9 mouse cellular contexts compared by ENCODE assay signal in genomic region chrX:96178437-96178836, GRCm38 (mm10).
A peak's percentile ranks its signal among the peaks of the same experiment; 100 is the strongest.
DNase-seq lines count a peak whose midpoint lies in the region; ATAC-seq lines count a peak whose summit lies in the region.
"Had no signal": no experiment of that assay in that cellular context is flagged by ENCODE, and none has a peak within 500 bp of the region (broad histone marks: within the 10 kb centered on the region; RNA-seq: fewer than 3 reads in every experiment).

No protein-coding gene starts in this region.

- no peak overlapping the region for H3K4me3 ChIP-seq in midbrain, embryonic 12.5 days
- no peak overlapping the region for H3K4me3 ChIP-seq in midbrain, embryonic 16.5 days (ENCODE audit: low read depth, low read length)
- no peak overlapping the region for H3K4me3 ChIP-seq in embryonic facial prominence, embryonic 14.5 days (ENCODE audit: low read depth, low read length)
- no peak overlapping the region for H3K4me3 ChIP-seq in midbrain, embryonic 14.5 days (replicated peaks; ENCODE audit: low read depth, low read length)
- H3K4me3 ChIP-seq: heart, embryonic 13.5 days had no signal

- peak; percentile 66 for ATAC-seq in midbrain, embryonic 12.5 days (ENCODE audit: low FRiP score, low read depth)
- ATAC-seq in midbrain, embryonic 16.5 days, result no peak
- no peak for ATAC-seq in embryonic facial prominence, embryonic 14.5 days (ENCODE audit: low read depth)
- ATAC-seq in midbrain, embryonic 14.5 days (ENCODE audit: low FRiP score, low TSS enrichment), result no peak

- H3K27ac ChIP-seq in midbrain, embryonic 12.5 days (replicated peaks), result no peak overlapping the region
- H3K27ac ChIP-seq in midbrain, embryonic 16.5 days (ENCODE audit: low read length), result no peak overlapping the region
- no peak overlapping the region for H3K27ac ChIP-seq in embryonic facial prominence, embryonic 14.5 days (replicated peaks; ENCODE audit: low read depth, low read length)
- H3K27ac ChIP-seq in midbrain, embryonic 14.5 days (replicated peaks; ENCODE audit: low read depth, low read length), result no peak overlapping the region
- H3K27ac ChIP-seq: heart, embryonic 13.5 days had no signal

- DNase-seq in MEL-GATA-1-ER (ENCODE audit: extremely low read depth, low read depth), result peak; percentile 37
- DNase-seq in brain, adult 2 months (ENCODE audit: low read depth, low spot score), result peak; percentile 47
- DNase-seq in embryonic facial prominence, embryonic 14.5 days (ENCODE audit: low spot score), result peak; percentile 39
- DNase-seq in layer of hippocampus, adult 11-12 months (ENCODE audit: low spot score), result peak; percentile 43
- peak; percentile 69 for DNase-seq in midbrain, embryonic 14.5 days
- DNase-seq in urinary bladder, adult 18-20 months (ENCODE audit: low spot score in 2 of 2), result no peak

- no peak overlapping the region for H3K9ac ChIP-seq in midbrain, embryonic 12.5 days (replicated peaks)
- H3K9ac ChIP-seq in midbrain, embryonic 16.5 days (ENCODE audit: low read depth, low read length), result no peak overlapping the region
- H3K9ac ChIP-seq in embryonic facial prominence, embryonic 14.5 days (ENCODE audit: low read depth, low read length), result no peak overlapping the region
- no peak overlapping the region for H3K9ac ChIP-seq in midbrain, embryonic 14.5 days (replicated peaks; ENCODE audit: low read length)
- H3K9ac ChIP-seq: heart, embryonic 13.5 days had no signal

- no peaks in the 10 kb centered on the region for H3K36me3 ChIP-seq in midbrain, embryonic 12.5 days
- no peaks in the 10 kb centered on the region for H3K36me3 ChIP-seq in midbrain, embryonic 16.5 days (ENCODE audit: control insufficient read depth, insufficient read depth, low read length)
- no peaks in the 10 kb centered on the region for H3K36me3 ChIP-seq in embryonic facial prominence, embryonic 14.5 days (ENCODE audit: control insufficient read depth, insufficient read depth, low read length)
- H3K36me3 ChIP-seq in midbrain, embryonic 14.5 days (ENCODE audit: control insufficient read depth, insufficient read depth, low read length), result no peaks in the 10 kb centered on the region
- H3K36me3 ChIP-seq: heart, embryonic 13.5 days had no signal

- H3K4me1 ChIP-seq in midbrain, embryonic 12.5 days, result no peaks in the 10 kb centered on the region
- H3K4me1 ChIP-seq in midbrain, embryonic 16.5 days (ENCODE audit: control insufficient read depth, insufficient read depth, low read length), result no peaks in the 10 kb centered on the region
- H3K4me1 ChIP-seq in embryonic facial prominence, embryonic 14.5 days (ENCODE audit: control insufficient read depth, insufficient read depth, low read length), result no peaks in the 10 kb centered on the region
- H3K4me1 ChIP-seq in midbrain, embryonic 14.5 days (ENCODE audit: control insufficient read depth, insufficient read depth, low read length), result no peaks in the 10 kb centered on the region
- H3K4me1 ChIP-seq: heart, embryonic 13.5 days had no signal

- 12% methylated on average over 1 of the region's 1 CpGs for WGBS in midbrain, embryonic 12.5 days
- 0% methylated on average over 1 of the region's 1 CpGs for WGBS in midbrain, embryonic 16.5 days
- WGBS in embryonic facial prominence, embryonic 14.5 days, result 6% methylated on average over 1 of the region's 1 CpGs
- 17% methylated on average over 1 of the region's 1 CpGs for WGBS in midbrain, embryonic 14.5 days

- no peaks in the 10 kb centered on the region for H3K27me3 ChIP-seq in midbrain, embryonic 12.5 days
- H3K27me3 ChIP-seq in midbrain, embryonic 16.5 days (ENCODE audit: control insufficient read depth, insufficient read depth, low read depth, low read length), result no peaks in the 10 kb centered on the region
- no peaks in the 10 kb centered on the region for H3K27me3 ChIP-seq in embryonic facial prominence, embryonic 14.5 days (replicated peaks; ENCODE audit: control insufficient read depth, insufficient read depth, low read length)
- no peaks in the 10 kb centered on the region for H3K27me3 ChIP-seq in midbrain, embryonic 14.5 days (ENCODE audit: control insufficient read depth, insufficient read depth, low read length)
- H3K27me3 ChIP-seq: heart, embryonic 13.5 days had no signal

- no peak overlapping the region for H3K4me2 ChIP-seq in midbrain, embryonic 12.5 days (replicated peaks)
- H3K4me2 ChIP-seq in midbrain, embryonic 16.5 days (ENCODE audit: low read length), result no peak overlapping the region
- no peak overlapping the region for H3K4me2 ChIP-seq in embryonic facial prominence, embryonic 14.5 days (ENCODE audit: low read depth, low read length)
- no peak overlapping the region for H3K4me2 ChIP-seq in midbrain, embryonic 14.5 days (ENCODE audit: low read length)
- H3K4me2 ChIP-seq: heart, embryonic 13.5 days had no signal

- H3K9me3 ChIP-seq in midbrain, embryonic 12.5 days, result no peaks in the 10 kb centered on the region
- no peaks in the 10 kb centered on the region for H3K9me3 ChIP-seq in midbrain, embryonic 16.5 days (replicated peaks; ENCODE audit: control insufficient read depth, low read length, poor library complexity, severe bottlenecking)
- no peaks in the 10 kb centered on the region for H3K9me3 ChIP-seq in embryonic facial prominence, embryonic 14.5 days (ENCODE audit: control insufficient read depth, low read length)
- no peaks in the 10 kb centered on the region for H3K9me3 ChIP-seq in midbrain, embryonic 14.5 days (ENCODE audit: control insufficient read depth, low read length)
- H3K9me3 ChIP-seq: heart, embryonic 13.5 days had no signal

Comparison
In these comparisons a context has a peak if more than half of its experiments do, and no peak if none do; other contexts are left out.
1. DNase-seq: peak in MEL-GATA-1-ER (single experiment), brain, adult 2 months (single experiment), embryonic facial prominence, embryonic 14.5 days (single experiment), layer of hippocampus, adult 11-12 months (single experiment) and midbrain, embryonic 14.5 days (single experiment); none in urinary bladder, adult 18-20 months (0 of 2).